Mouse (Mus musculus) kidney, adult 8-10 months (tissue): ENCODE data around the gene Zscan12.

Experiments
- DNase-seq, 2 experiments: peaks; one replicate each; pipeline ENCODE4 v3.0.0; 2022

The Zscan12 gene

DNA sequence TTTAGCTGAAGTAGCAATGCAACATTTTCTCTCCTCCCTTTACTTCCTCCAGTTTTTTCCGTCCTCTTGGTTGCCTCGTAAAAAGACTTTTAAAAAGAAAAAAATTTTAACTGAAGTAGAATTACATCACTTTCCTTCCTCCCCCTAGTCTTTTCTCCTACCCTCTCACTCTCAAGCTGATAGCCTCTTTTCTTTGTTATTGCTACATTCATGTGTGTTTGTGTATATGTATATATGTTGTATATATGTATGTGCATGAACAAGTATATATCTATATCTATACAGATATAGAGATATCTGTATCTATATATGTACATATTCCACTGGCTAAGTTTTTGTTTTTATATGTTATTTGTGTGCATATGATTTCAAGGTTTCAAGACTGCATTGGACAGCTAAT lies 40.2 kb downstream of the Zscan12 start:
- no peak for DNase-seq

GRCm38 (mm10) chr13:21407341-21407740 lies 44.7 kb downstream of the Zscan12 start:
- DNase-seq: no peak

DNA sequence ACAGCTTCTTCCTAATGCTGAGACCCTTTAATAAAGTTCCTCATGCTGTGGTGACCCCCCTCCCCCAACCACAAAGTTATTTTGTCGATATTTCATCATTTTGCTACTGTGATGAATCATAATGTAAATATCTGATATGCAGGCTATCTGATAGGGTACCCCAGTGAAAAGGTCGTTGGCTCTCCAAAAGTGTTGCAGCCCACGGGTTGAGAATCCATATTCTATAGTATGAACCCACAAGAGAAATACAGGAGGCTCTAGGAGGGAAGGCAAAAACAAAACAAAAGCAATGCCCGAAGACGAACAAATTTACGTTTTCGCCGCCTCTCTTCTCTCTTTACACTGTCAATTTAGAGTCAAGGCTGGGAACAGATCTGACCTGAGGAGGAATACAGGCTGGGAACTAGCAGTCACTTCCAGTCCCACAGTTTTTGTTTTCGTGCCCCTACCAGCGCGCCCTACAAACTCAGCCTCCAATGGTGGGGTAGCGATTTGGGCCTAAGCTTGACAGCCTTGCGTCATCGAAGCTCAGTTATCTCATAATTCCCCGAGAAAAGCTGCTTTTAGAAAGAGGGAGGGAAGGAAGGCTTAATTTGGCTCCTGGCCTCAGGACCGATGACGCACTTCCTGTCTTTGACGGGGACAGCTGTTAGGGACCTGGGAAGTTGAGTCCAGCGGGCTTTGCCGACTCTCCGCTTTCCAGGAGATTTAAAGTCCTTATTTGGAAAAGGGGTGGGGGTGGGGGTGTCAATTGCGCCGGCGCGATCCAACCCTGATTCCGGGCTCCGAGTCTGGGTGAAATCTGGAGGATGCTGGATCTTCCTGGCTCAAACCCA lies 45.6 kb downstream of the Zscan12 start:
- peak; percentile 84 to 85 for DNase-seq

DNA sequence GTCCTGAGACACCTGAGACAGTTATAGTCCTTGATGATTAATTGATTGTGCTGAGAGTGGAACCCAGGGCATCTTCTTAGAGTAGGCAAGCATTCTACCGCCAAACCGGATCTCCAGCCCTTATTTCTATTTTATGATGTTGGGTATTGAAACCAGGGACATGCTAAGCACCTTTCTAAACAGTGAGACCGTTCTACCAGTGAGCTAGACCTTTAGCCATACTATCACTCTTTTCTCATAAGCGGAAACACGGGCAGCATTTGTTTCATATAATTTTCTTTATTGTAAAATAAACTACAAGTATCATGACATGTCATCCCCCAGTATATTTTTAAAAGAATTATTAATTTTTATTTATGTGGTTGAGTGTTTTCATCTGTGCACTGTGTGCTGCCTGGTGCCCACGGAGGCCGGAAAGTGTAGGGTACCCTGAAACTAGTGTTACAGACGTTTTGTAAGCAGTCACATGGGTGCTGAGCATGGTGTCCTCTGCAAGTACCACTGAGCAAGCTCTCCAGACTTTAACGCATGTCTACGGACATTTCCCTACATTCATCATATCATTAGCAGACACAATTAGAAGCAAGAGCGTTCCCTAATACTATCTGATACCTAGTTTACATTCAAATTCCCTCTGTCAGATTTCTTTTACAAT lies 46.3 kb downstream of the Zscan12 start:
- DNase-seq: no peak

DNA sequence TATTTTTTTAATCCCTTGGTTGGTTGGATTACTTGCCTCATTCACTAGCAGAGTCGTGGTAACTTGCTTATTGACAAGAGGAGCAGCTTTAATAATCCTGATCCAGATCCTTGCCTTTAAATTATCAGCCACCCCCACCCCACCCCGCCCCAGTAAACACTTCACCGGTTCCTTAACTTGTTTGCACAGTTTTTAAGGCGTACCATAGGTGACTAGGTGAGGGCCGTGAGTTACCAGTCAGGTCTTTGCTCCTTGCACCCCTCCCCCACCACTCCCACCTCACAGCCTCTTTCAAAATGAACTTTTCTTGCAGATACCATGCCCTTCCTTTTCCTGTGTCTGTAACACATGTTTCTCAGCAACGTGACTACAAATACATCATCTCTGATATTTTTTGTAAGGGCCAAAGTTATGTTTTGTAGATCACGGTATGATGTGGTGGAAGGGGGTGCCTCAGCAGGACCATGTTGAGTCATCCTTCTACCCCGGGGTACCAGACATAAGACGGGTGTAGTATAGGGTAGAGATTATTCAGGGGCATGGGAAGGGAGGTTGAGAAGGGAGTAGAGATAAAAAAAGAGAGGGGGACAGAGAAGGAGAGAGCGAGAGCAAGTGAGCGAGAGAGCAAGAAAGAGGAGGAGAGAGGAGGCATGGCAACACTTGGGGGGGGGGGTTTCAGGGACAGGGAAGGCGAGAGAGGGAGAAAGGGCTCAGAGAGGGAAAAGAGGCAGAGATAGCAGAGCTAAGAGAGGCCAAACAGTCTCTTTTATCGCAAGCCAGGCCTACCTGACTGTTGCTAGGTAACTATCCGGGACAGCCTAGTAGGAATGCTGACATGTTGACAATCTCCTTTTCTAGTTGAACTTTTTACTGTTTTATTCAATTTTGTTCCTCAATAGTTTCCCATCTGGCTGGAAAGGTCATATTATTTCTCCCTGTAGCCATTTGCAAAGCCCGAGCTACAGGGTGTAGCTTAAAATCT lies 51.9 kb downstream of the Zscan12 start:
- DNase-seq: no peak

DNA sequence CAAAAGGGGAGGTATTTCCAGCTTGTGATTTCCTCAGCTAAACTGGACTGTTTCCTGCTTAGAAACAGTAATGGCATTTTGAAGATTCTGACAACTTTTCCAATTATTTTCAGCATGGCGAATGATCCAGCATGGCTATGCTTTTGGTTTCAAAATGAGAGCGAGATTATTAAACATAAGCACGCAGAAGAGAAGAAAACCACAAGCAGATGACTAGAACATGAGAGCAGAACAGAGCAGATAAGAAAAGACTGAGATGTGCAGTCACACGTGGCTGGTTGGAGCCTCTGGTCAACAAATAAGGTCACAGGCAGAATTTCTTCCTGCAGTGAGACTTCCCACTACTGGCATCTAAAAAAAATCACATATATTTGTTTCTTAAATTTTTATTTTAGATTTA lies 52.6 kb downstream of the Zscan12 start:
- DNase-seq: no peak

DNA sequence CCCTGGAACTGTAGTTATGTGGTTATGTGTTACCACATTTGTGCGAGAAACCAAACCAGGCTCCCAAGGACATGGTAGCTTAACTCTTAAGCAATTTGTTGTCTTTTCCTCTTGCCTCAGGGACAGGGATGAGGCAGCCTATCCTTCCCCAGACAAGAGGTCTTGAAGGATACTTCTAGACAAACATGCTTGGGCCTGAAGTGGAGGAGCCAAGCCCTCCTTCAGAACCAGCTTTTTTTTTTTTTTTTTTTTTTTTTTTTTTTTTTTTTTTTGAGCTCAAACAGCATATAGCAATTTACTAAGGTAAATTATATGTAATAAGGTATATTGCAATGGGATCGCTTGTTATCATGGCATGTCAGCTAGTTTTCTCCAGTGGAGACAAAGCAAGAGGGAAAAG lies 53.1 kb downstream of the Zscan12 start:
- no peak for DNase-seq

GRCm38 (mm10) chr13:21417298-21418010 lies 54.8 kb downstream of the Zscan12 start:
- DNase-seq: no peak

- no peak for DNase-seq
These were observed 56.2 kb downstream of the Zscan12 start for GRCm38 (mm10) chr13:21418865-21419264.
